Mouse (Mus musculus): ENCODE results near the gene Tmprss15. TPM values are rescaled to one million over a fixed set of nuclear protein-coding genes. Genes with fewer than 3 reads are reported as not detected.
A peak's percentile ranks its signal among the peaks of the same experiment; 100 is the strongest.

Tmprss15 gene
- total RNA-seq (2021) (not detected), polyA plus RNA-seq (2012; rRNA removed) (not detected in 2 replicates)
- long read RNA-seq: 0 reads

GRCm38 (mm10) chr16:79090997-79091396 is at the start of gene Tmprss15:
TSS of gene Tmprss15 (minus strand) at chr16:79091097.
- DNase-seq: no peak

GRCm38 (mm10) chr16:79114879-79115278 is 24.0 kb upstream of the Tmprss15 start:
- no peak for DNase-seq

- no peak for DNase-seq
These were observed 18.6 kb upstream of the Tmprss15 start for GRCm38 (mm10) chr16:79109516-79109915.

- no peak for DNase-seq
These were observed 18.1 kb upstream of the Tmprss15 start for GRCm38 (mm10) chr16:79108969-79109368.

- DNase-seq: no peak
These were observed 9.4 kb upstream of the Tmprss15 start for GRCm38 (mm10) chr16:79100325-79100724.

GRCm38 (mm10) chr16:79098321-79098720 is 7.4 kb upstream of the Tmprss15 start:
- no peak for DNase-seq

- no peak for DNase-seq
These were observed 4.3 kb downstream of the Tmprss15 start for GRCm38 (mm10) chr16:79086550-79086949.

GRCm38 (mm10) chr16:79063848-79064247 is 27.0 kb downstream of the Tmprss15 start:
- DNase-seq: no peak

- peak; percentile 19 for DNase-seq
These were observed 31.9 kb downstream of the Tmprss15 start for GRCm38 (mm10) chr16:79058775-79059558.

- DNase-seq: no peak
These were observed 58.3 kb downstream of the Tmprss15 start for GRCm38 (mm10) chr16:79032593-79032992.

GRCm38 (mm10) chr16:79002812-79003211 is 88.1 kb downstream of the Tmprss15 start:
- no peak for DNase-seq

GRCm38 (mm10) chr16:79001679-79002078 is 89.2 kb downstream of the Tmprss15 start:
- DNase-seq: no peak

- DNase-seq: no peak
These were observed 114.5 kb downstream of the Tmprss15 start for GRCm38 (mm10) chr16:78976384-78976783.

- no peak for DNase-seq
These were observed 116.8 kb downstream of the Tmprss15 start for GRCm38 (mm10) chr16:78974099-78974498.

GRCm38 (mm10) chr16:78969091-78969731 is 121.7 kb downstream of the Tmprss15 start:
- DNase-seq: no peak

GRCm38 (mm10) chr16:78957434-78957833 is 133.5 kb downstream of the Tmprss15 start:
- DNase-seq: no peak

- no peak for DNase-seq
These were observed 140.5 kb downstream of the Tmprss15 start for GRCm38 (mm10) chr16:78950359-78950758.

- no peak for DNase-seq
These were observed 153.1 kb downstream of the Tmprss15 start for GRCm38 (mm10) chr16:78937755-78938154.

GRCm38 (mm10) chr16:78934298-78934697 is 156.6 kb downstream of the Tmprss15 start:
- DNase-seq: no peak

- no peak for DNase-seq
These were observed 159.4 kb downstream of the Tmprss15 start for GRCm38 (mm10) chr16:78931287-78932025.

- peak; percentile 2 for DNase-seq
These were observed 160.3 kb downstream of the Tmprss15 start, which contains the start of gene Chodl for GRCm38 (mm10) chr16:78930382-78931286. TSS of gene Chodl (plus strand) at chr16:78930948.
